Mouse (Mus musculus) lung, postnatal 25 days (tissue): ENCODE results near the gene Tmem212.

ENCODE experiments used
- DNase-seq: peaks from one replicate; pipeline ENCODE4 v3.0.0; 2022; ENCODE audit warnings: low spot score

The Tmem212 gene

DNA sequence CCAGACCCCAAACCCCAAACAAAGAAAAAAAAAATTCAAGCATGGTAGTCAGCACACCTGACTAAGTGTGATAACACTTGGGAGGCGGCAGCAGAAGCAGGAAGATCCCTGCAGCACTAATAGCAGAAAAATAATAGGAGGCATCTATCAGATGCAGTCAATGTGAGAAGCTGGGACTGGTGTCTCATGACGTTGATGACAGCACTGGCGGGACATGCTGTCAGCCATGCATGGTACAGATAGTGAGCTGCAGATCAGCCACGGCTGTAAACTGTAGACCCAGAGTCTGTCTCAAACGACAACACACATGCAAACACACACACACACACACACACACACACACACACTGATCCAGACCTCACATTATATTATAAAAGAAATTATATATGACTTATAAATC, 52.9 kb downstream of the Tmem212 start:
- no peak for DNase-seq

DNA sequence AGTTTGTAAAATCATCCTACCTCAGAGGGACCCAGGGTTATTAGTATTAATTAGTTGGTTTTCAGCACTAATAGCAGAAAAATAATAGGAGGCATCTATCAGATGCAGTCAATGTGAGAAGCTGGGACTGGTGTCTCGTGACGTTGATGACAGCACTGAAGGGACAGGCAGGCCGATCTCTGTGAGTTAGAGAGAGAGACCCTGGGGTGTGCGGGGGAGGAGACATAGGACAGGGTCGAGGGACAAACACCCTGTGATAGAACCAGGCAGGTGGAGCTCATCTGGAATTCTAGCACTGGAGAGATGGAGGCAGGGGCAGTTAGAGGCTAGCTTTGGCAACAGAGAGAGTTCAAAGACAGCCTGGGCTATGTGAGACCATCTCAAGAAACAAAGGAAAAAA, 53.3 kb downstream of the Tmem212 start:
- DNase-seq, result no peak

DNA sequence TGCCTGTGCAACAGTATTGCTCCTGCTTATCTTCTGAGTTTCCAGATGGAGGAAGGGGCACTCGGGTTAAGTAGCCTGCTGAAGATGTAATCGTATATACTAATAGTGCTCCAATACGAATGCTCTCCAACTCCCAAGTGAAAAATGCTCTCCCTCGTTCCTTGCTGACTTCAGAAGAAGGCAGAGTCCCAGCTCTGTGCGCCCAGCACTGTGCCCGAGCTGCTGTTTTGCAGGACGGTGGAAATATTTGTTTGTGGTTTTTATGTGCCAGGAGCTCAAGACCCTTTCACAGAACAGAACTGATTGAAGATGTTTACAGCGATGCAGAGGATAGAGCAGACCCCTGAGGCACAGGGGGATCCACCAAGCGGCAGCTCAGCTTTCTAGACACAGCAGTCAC, 55.9 kb downstream of the Tmem212 start:
- DNase-seq, result no peak

DNA sequence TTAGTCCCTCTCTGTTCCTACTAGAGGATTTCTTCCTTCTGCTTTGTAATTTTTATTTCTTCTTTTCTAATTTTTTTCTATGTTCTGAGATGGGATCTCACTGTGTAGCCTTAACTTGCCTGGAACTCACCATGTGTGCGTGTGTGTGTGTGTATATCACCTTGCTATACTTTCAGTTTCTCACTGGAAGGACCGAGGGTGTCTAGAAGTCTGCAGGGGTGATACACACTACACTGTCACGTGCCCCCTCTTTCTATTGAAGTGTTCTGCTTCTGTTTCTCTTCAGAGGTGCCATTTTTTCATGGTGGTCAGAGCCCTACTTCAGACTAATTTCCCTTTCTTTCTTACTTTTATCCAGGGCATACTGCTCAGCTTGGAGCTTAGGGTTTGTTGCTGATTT, 56.4 kb downstream of the Tmem212 start:
- DNase-seq, result no peak

DNA sequence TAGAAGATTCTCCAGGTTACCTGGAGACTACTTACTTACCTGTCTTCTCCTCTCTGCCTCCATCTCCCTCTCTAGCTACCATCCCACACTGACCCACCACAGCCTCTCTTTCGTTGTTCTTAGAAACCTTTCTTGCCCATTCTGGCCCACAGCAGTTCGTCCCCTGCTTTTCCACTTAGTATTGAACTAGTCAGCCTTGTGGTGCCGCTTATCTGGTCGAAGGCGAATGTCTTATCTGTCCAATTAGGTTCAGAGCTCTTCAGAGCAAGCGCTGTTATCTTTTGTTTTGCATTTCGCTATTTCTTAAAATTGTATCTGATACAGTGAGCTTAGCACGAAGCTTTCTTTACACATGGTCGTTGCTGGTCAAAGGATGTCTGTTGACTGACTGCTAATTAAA, 56.9 kb downstream of the Tmem212 start:
- no peak for DNase-seq

DNA sequence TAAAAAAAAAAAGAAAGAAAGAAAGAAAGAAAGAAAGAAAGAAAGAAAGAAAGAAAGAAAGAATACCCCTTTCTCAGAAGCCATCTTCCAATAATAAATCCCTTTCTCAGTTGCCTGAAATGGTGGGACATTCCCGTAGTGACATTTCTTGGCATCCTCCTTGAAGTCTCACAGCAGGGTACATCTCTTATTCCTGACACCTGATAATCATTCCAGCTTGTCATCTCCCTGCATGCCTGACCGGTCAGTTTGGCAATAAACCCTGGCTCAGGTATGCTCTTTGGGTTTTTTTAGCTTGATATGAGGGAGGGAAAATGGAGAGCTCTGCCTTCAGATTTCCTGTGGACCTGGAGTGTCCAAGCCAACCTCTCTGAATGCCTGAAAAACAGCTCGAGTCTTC, 59.9 kb downstream of the Tmem212 start:
- DNase-seq, result no peak

DNA sequence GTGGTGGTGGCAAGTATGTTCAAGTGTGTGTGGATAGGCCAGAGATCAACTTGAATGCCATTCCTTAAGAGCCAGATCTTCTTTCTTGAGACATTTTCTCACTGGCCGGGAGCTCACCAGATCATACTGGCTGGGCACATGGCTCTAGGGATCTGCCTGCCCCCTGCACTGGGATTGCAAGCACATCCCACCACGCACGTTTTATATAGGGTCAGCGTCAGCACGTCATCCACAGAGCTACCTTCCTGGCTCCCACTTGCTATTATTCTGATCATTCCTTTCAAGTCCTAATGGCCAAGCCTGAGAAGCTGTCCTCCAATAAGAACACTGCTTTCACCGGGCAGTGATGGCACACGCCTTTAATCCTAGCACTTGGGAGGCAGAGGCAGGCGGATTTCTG, 60.4 kb downstream of the Tmem212 start:
- DNase-seq, result no peak

DNA sequence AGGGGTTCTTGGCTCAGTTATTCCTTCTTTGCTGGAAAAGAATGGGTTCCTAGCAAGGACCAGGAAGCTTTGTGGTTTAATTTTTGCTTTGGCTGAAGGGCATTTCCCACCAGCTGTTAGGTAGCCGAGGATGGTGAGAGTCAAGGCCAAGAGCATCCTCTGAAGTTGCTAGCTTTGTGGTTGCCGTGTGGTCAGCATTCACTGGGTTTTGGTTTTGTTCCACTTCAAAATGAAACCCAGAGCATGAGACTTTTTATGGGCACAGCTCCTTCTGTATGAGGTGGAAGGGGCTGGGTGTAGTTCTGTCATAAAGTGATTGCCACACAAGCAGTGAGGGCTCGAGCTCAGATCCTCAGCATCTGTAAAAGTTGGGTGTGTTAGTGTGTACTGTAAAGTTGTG, 67.4 kb downstream of the Tmem212 start:
- DNase-seq, result no peak

DNA sequence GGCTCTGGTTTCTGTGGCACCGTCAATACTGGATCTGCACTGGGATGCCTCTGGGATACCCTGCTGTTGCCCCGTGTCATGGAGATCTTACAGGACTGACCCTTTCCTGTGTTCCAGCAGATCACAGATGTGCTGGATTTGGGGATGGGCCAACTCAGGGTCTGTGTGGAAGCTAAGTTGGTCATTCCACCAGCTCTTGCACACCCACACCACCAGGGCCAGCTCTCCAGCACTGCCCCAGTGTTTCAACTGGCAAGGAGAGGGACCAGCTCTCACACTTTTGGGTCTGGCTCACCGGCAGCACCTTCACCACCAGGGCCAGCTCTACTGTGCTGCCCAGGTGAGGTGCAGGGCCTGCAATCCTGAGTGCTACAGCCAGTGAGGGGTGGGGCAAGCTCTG, 68.9 kb downstream of the Tmem212 start:
- DNase-seq, result no peak

DNA sequence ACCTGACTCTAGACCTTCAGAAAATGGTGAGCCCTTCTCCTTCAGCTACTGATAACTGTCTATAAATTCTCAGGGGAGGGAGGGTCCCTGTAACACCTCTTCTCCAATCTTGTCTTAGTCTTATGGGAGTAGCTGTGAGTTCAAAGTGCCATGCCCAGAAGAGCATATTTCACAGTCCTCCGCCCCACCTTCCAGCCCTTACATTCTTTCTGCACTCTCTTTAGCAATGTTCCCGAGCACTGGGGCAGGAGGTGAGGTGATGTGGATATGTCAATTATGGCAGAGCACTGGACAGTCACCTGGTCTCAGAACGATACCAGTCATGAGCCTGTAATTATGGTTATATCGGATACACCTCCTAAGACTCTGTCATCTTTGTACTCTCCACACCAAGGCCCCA, 70.2 kb downstream of the Tmem212 start:
- no peak for DNase-seq
